Mouse (Mus musculus): ENCODE results near the gene Ptgr2. TPM values are rescaled to one million over a fixed set of nuclear protein-coding genes. Genes with fewer than 3 reads are reported as not detected.

Gene Ptgr2
- polyA plus RNA-seq, 1 experiment from 2014 or later: 79.0 TPM

GRCm38 (mm10) chr12:84304554-84304953, 19.5 kb downstream of the Ptgr2 start:
- no peaks in the 10 kb centered on the region for H3K4me1 ChIP-seq (ENCODE audit: control insufficient read depth in 2 of 2, insufficient read depth in 2 of 2, low read length in 2 of 2)
- H3K36me3 ChIP-seq (ENCODE audit: control insufficient read depth, insufficient read depth, low read length): peaks cover 94% of the 10 kb centered on the region
- no peak overlapping the region for H3K4me3 ChIP-seq (ENCODE audit: control insufficient read depth in 1 of 2, insufficient read depth in 1 of 2, low read depth in 1 of 2, low read length in 2 of 2)
- WGBS: 87% methylated on average over 1 of the region's 1 CpGs
- H3K4me2 ChIP-seq (ENCODE audit: low read length): no peak overlapping the region
- no peak for ATAC-seq (ENCODE audit: insufficient number of reproducible peaks, insufficient read depth, low FRiP score, low read depth)
- H3K9ac ChIP-seq (ENCODE audit: low read length): no peak overlapping the region
- no peak overlapping the region for H3K27ac ChIP-seq (replicated peaks in 1 of 2; ENCODE audit: control insufficient read depth in 1 of 2, insufficient read depth in 1 of 2, low read depth in 2 of 2, low read length in 2 of 2)
- no peaks in the 10 kb centered on the region for H3K27me3 ChIP-seq (ENCODE audit: control insufficient read depth, insufficient read depth, low read length)
- no peaks in the 10 kb centered on the region for H3K9me3 ChIP-seq (ENCODE audit: control insufficient read depth, low read length)

- no peak for ATAC-seq (ENCODE audit: insufficient number of reproducible peaks, insufficient read depth, low FRiP score, low read depth)
- Histone ChIP-seq H3K27me3 (ENCODE audit: control insufficient read depth, insufficient read depth, low read length) (no peaks in the 10 kb centered on the region), H3K9me3 (ENCODE audit: control insufficient read depth, low read length) (no peaks in the 10 kb centered on the region), H3K4me2 (ENCODE audit: low read length) (no peak overlapping the region), H3K4me3 (ENCODE audit: control insufficient read depth in 1 of 2, insufficient read depth in 1 of 2, low read depth in 1 of 2, low read length in 2 of 2) (no peak overlapping the region), H3K36me3 (ENCODE audit: control insufficient read depth, insufficient read depth, low read length) (peaks cover 70% of the 10 kb centered on the region), H3K4me1 (ENCODE audit: control insufficient read depth in 2 of 2, insufficient read depth in 2 of 2, low read length in 2 of 2) (no peaks in the 10 kb centered on the region; a peak in 1 of 4 replicates), H3K9ac (ENCODE audit: low read length) (no peak overlapping the region), H3K27ac (replicated peaks in 1 of 2; ENCODE audit: control insufficient read depth in 1 of 2, insufficient read depth in 1 of 2, low read depth in 2 of 2, low read length in 2 of 2) (no peak overlapping the region)
- WGBS: 80% methylated on average over 4 of the region's 5 CpGs
Observed at GRCm38 (mm10) chr12:84311306-84311705, 26.3 kb downstream of the Ptgr2 start.

DNA sequence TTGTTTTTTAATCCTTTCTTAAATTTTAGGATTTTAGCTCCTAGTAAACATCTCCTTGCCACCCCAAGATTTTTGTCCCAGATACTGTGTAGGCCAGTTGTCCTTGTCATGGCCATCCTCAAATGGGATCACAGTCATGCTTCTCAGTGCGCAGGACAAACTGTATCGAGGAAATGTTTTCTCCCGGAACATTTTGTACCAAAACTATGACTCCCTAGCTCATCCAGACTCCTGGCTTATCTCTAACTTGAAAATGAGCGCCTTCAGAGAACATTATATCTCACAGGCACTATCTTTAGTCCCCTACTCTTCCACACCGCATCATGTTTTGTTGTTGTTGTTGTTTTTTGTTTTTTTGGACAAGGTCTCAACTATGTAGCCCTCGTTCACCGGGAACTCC, 31.0 kb downstream of the Ptgr2 start:
- Histone ChIP-seq H3K4me1 (ENCODE audit: control insufficient read depth in 2 of 2, insufficient read depth in 2 of 2, low read length in 2 of 2) (peaks cover 0 to 10% of the 10 kb centered on the region in 2 experiments; a peak in 3 of 4 replicates), H3K36me3 (ENCODE audit: control insufficient read depth, insufficient read depth, low read length) (peaks cover 27% of the 10 kb centered on the region), H3K4me3 (ENCODE audit: control insufficient read depth in 1 of 2, insufficient read depth in 1 of 2, low read depth in 1 of 2, low read length in 2 of 2) (peak overlapping the region; percentile 60 to 100), H3K4me2 (ENCODE audit: low read length) (peak overlapping the region; percentile 82), H3K9me3 (ENCODE audit: control insufficient read depth, low read length) (no peaks in the 10 kb centered on the region), H3K27me3 (ENCODE audit: control insufficient read depth, insufficient read depth, low read length) (no peaks in the 10 kb centered on the region), H3K27ac (replicated peaks in 1 of 2; ENCODE audit: control insufficient read depth in 1 of 2, insufficient read depth in 1 of 2, low read depth in 2 of 2, low read length in 2 of 2) (peak overlapping the region; percentile 88 to 99), H3K9ac (ENCODE audit: low read length) (peak overlapping the region; percentile 99)
- 25% methylated on average over 7 of the region's 7 CpGs for WGBS
- ATAC-seq (ENCODE audit: insufficient number of reproducible peaks, insufficient read depth, low FRiP score, low read depth): no peak

GRCm38 (mm10) chr12:84316721-84317621, 31.9 kb downstream of the Ptgr2 start, which contains the start of gene Zfp410:
TSS of gene Zfp410 (plus strand) at chr12:84316852.
- Histone ChIP-seq H3K4me2 (ENCODE audit: low read length) (peak within 1 kb of the TSS; percentile 82), H3K9ac (ENCODE audit: low read length) (peak within 1 kb of the TSS; percentile 99), H3K27ac (replicated peaks in 1 of 2; ENCODE audit: control insufficient read depth in 1 of 2, insufficient read depth in 1 of 2, low read depth in 2 of 2, low read length in 2 of 2) (peak within 1 kb of the TSS; percentile 88 to 99), H3K4me3 (ENCODE audit: control insufficient read depth in 1 of 2, insufficient read depth in 1 of 2, low read depth in 1 of 2, low read length in 2 of 2) (peak within 1 kb of the TSS; percentile 60 to 100), H3K9me3 (ENCODE audit: control insufficient read depth, low read length) (no peaks in the 10 kb centered on the region), H3K27me3 (ENCODE audit: control insufficient read depth, insufficient read depth, low read length) (no peaks in the 10 kb centered on the region), H3K36me3 (ENCODE audit: control insufficient read depth, insufficient read depth, low read length) (peaks cover 20% of the 10 kb centered on the region), H3K4me1 (ENCODE audit: control insufficient read depth in 2 of 2, insufficient read depth in 2 of 2, low read length in 2 of 2) (peaks cover 0 to 10% of the 10 kb centered on the region in 2 experiments; a peak in 3 of 4 replicates)
- ATAC-seq (ENCODE audit: insufficient number of reproducible peaks, insufficient read depth, low FRiP score, low read depth): peak; percentile 92
- WGBS: under 1% methylated on average over 77 of the region's 77 CpGs

DNA sequence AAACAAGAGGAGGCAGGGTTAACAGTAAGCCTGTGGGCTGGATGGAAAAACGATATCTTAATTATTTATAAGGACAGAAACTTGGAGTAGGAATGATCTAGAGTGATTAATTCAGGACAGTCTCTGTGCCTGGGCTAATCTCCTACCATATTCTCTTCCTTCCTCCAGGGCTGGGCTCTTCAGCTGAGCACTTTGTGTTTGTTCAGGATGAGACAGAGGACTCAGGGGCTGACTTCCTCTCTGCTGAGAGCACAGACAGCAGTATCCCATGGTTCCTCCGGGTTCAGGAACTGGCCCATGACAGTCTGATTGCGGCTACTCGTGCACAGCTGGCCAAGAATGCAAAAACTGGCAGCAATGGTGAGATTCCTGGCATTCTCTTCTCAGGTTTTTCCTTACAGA, 42.1 kb downstream of the Ptgr2 start:
- Histone ChIP-seq H3K4me3 (ENCODE audit: control insufficient read depth in 1 of 2, insufficient read depth in 1 of 2, low read depth in 1 of 2, low read length in 2 of 2) (no peak overlapping the region), H3K9ac (ENCODE audit: low read length) (no peak overlapping the region), H3K36me3 (ENCODE audit: control insufficient read depth, insufficient read depth, low read length) (peaks cover 79% of the 10 kb centered on the region), H3K4me1 (ENCODE audit: control insufficient read depth in 2 of 2, insufficient read depth in 2 of 2, low read length in 2 of 2) (peaks cover 3 to 6% of the 10 kb centered on the region in 2 experiments), H3K27ac (replicated peaks in 1 of 2; ENCODE audit: control insufficient read depth in 1 of 2, insufficient read depth in 1 of 2, low read depth in 2 of 2, low read length in 2 of 2) (peak overlapping the region; percentile 53 to 61), H3K9me3 (ENCODE audit: control insufficient read depth, low read length) (no peaks in the 10 kb centered on the region), H3K4me2 (ENCODE audit: low read length) (no peak overlapping the region), H3K27me3 (ENCODE audit: control insufficient read depth, insufficient read depth, low read length) (no peaks in the 10 kb centered on the region)
- 28% methylated on average over 4 of the region's 4 CpGs for WGBS
- ATAC-seq (ENCODE audit: insufficient number of reproducible peaks, insufficient read depth, low FRiP score, low read depth): 0 out of 2 replicates have a peak, but pooled peaks have one; percentile 71

DNA sequence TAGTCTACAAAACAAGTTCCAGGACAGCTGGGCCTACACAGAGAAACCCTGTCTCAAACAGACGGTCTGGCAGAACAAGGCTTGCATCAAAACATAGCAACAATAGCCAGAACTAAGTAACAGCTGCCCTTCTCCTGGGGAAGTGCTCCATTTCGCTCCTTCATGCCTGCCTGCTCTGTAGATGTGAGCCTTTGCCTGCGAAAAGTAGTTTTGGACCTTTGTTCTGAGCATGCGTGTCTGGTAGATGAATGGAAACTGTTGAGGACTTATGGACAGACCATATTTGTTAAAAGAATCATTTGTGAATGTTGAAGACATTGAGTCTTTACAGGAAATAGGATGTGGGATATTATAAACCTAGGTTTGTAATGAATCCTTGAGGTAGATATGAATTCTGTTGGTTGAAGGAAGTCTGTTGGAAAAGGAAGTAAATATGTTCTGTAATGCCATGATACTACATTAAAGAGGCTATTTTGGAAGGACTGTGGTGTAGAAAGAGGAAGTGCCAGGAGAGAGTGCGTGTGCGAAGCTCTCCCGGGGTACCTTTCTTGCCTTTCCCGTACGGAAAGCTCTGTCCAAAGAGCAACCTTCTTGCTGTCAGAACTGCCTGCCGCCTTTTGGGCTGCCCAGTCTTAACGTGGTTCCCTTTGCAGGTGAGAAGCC, 52.1 kb downstream of the Ptgr2 start:
- no peaks in the 10 kb centered on the region for H3K27me3 ChIP-seq (ENCODE audit: control insufficient read depth, insufficient read depth, low read length)
- H3K4me1 ChIP-seq (ENCODE audit: control insufficient read depth in 2 of 2, insufficient read depth in 2 of 2, low read length in 2 of 2): no peaks in the 10 kb centered on the region
- H3K36me3 ChIP-seq (ENCODE audit: control insufficient read depth, insufficient read depth, low read length): peaks cover 90% of the 10 kb centered on the region
- no peak overlapping the region for H3K9ac ChIP-seq (ENCODE audit: low read length)
- H3K4me3 ChIP-seq (ENCODE audit: control insufficient read depth in 1 of 2, insufficient read depth in 1 of 2, low read depth in 1 of 2, low read length in 2 of 2): no peak overlapping the region
- ATAC-seq (ENCODE audit: insufficient number of reproducible peaks, insufficient read depth, low FRiP score, low read depth): no peak
- no peaks in the 10 kb centered on the region for H3K9me3 ChIP-seq (ENCODE audit: control insufficient read depth, low read length)
- WGBS: 91% methylated on average over 11 of the region's 11 CpGs
- H3K4me2 ChIP-seq (ENCODE audit: low read length): no peak overlapping the region
- H3K27ac ChIP-seq (replicated peaks in 1 of 2; ENCODE audit: control insufficient read depth in 1 of 2, insufficient read depth in 1 of 2, low read depth in 2 of 2, low read length in 2 of 2): no peak overlapping the region

GRCm38 (mm10) chr12:84347192-84347591, 62.2 kb downstream of the Ptgr2 start:
- 48% methylated on average over 2 of the region's 2 CpGs for WGBS

More at GRCm38 (mm10) chr12:84347192-84347591, 62.2 kb downstream of the Ptgr2 start:
- Histone ChIP-seq H3K36me3 (ENCODE audit: control insufficient read depth, insufficient read depth, low read length) (peaks cover 68% of the 10 kb centered on the region), H3K27ac (replicated peaks in 1 of 2; ENCODE audit: control insufficient read depth in 1 of 2, insufficient read depth in 1 of 2, low read depth in 2 of 2, low read length in 2 of 2) (no peak overlapping the region), H3K4me3 (ENCODE audit: control insufficient read depth in 1 of 2, insufficient read depth in 1 of 2, low read depth in 1 of 2, low read length in 2 of 2) (no peak overlapping the region), H3K4me1 (ENCODE audit: control insufficient read depth in 2 of 2, insufficient read depth in 2 of 2, low read length in 2 of 2) (peaks cover 0 to 2% of the 10 kb centered on the region in 2 experiments; a peak in 1 of 4 replicates), H3K9me3 (ENCODE audit: control insufficient read depth, low read length) (no peaks in the 10 kb centered on the region), H3K4me2 (ENCODE audit: low read length) (no peak overlapping the region), H3K9ac (ENCODE audit: low read length) (no peak overlapping the region), H3K27me3 (ENCODE audit: control insufficient read depth, insufficient read depth, low read length) (no peaks in the 10 kb centered on the region)
- ATAC-seq (ENCODE audit: insufficient number of reproducible peaks, insufficient read depth, low FRiP score, low read depth): no peak

All from heart, embryonic 14.5 days (tissue).